Mouse (Mus musculus): ENCODE measurements around the gene Bpifc.

DNA sequence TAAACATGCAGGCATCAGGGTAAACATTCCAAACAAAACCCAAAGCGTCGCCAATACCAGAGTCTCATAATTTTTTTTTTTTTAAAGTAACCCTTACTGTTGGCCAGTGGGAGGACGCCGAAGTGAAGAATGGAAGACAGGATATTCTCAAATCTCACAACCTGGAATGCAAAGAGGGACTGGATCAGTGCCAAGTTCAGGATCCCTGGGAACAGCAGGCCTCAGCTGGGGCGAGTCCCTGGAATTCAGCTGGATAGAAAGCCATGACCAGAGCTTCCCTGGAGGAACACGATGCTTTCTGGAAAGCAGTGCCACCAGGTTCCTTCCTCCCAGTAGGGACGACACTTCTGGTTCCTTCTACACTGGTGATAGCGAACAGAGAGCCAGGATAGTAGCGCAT, 48.8 kb downstream of the Bpifc start:
- TF ChIP-seq POLR2A (IDR thresholded peaks at IDR 0.05; ENCODE audit: insufficient read length, low read depth) (no peak), E2F4 (IDR thresholded peaks at IDR 0.05; ENCODE audit: insufficient read depth) (no peak), POLR2AphosphoS2 (IDR thresholded peaks at IDR 0.05; ENCODE audit: insufficient read length, low read depth) (no peak), USF1 (IDR thresholded peaks at IDR 0.05; ENCODE audit: low read depth) (no peak)
